Comparison of ENCODE assay signal across 17 mouse cellular contexts in genomic region chr5:105496133-105496532, GRCm38 (mm10). TPM values are rescaled to one million over a fixed set of nuclear protein-coding genes. Genes with fewer than 3 reads are reported as not detected.
DNase-seq lines count a peak whose midpoint lies in the region; ATAC-seq lines count a peak whose summit lies in the region.
"Had no signal": no experiment of that assay in that cellular context is flagged by ENCODE, and none has a peak within 500 bp of the region (broad histone marks: within the 10 kb centered on the region; RNA-seq: fewer than 3 reads in every experiment).

No protein-coding gene starts in this region.

- H3K36me3 ChIP-seq in midbrain, embryonic 12.5 days: no peaks in the 10 kb centered on the region
- no peaks in the 10 kb centered on the region for H3K36me3 ChIP-seq in midbrain, embryonic 13.5 days
- H3K36me3 ChIP-seq: heart, embryonic 12.5 days; limb, embryonic 13.5 days; liver, embryonic 15.5 days; neural tube, embryonic 13.5 days had no signal

- no peak overlapping the region for H3K4me3 ChIP-seq in midbrain, embryonic 12.5 days
- no peak overlapping the region for H3K4me3 ChIP-seq in midbrain, embryonic 13.5 days (replicated peaks)

- no peak overlapping the region for H3K9ac ChIP-seq in midbrain, embryonic 12.5 days (replicated peaks)
- no peak overlapping the region for H3K9ac ChIP-seq in midbrain, embryonic 13.5 days (replicated peaks)
- H3K9ac ChIP-seq: forebrain, embryonic 13.5 days; liver, embryonic 15.5 days; neural tube, embryonic 13.5 days had no signal

- 79% methylated on average over 4 of the region's 4 CpGs for WGBS in midbrain, embryonic 12.5 days
- 77% methylated on average over 4 of the region's 4 CpGs for WGBS in midbrain, embryonic 13.5 days

- H3K27me3 ChIP-seq in midbrain, embryonic 12.5 days: peaks cover 40% of the 10 kb centered on the region
- H3K27me3 ChIP-seq in midbrain, embryonic 13.5 days: peaks cover 14% of the 10 kb centered on the region; the same call in 1 of the 2 replicates
- H3K27me3 ChIP-seq: heart, embryonic 12.5 days had no signal

- peaks cover 66% of the 10 kb centered on the region for H3K4me1 ChIP-seq in midbrain, embryonic 12.5 days
- peaks cover 62% of the 10 kb centered on the region for H3K4me1 ChIP-seq in midbrain, embryonic 13.5 days (replicated peaks)

- ATAC-seq in midbrain, embryonic 12.5 days (ENCODE audit: low FRiP score, low read depth): no peak
- ATAC-seq in midbrain, embryonic 13.5 days: no peak
- ATAC-seq in granulocyte monocyte progenitor cell, adult 5-6 weeks (replicated peaks; ENCODE audit: poor library complexity, severe bottlenecking): peak; percentile 54

- intact Hi-C loops in left cerebral cortex, postnatal 36 days (cut with DNase I): loop anchor here (2.0 kb wide), 1 partner anchor 23 kb away; the partner anchor contains the start of gene Lrrc8c

- H3K9me3 ChIP-seq in midbrain, embryonic 12.5 days: no peaks in the 10 kb centered on the region
- H3K9me3 ChIP-seq in midbrain, embryonic 13.5 days: no peaks in the 10 kb centered on the region
- H3K9me3 ChIP-seq: forebrain, embryonic 13.5 days; limb, embryonic 13.5 days; liver, embryonic 15.5 days; neural tube, embryonic 13.5 days had no signal

- DNase-seq in embryo, embryonic 10 days (ENCODE audit: low spot score): peak; percentile 70
- DNase-seq in embryo, embryonic 9.5 days (ENCODE audit: extremely low spot score): no peak
- peak; percentile 37 for DNase-seq in naive thymus-derived CD4-positive, alpha-beta T cell, adult 2 months (ENCODE audit: low read depth)
- DNase-seq in left cerebral cortex, postnatal 36 days (ENCODE audit: low spot score in 2 of 2): no peak
- no peak for DNase-seq in ovary, adult 18-20 months (ENCODE audit: low spot score)
- DNase-seq: adrenal gland, adult 2 months; cerebellum, adult 2 months; gastrocnemius, postnatal 25 days; heart, postnatal 36 days had no signal

- H3K27ac ChIP-seq in midbrain, embryonic 12.5 days (replicated peaks): no peak overlapping the region
- no peak overlapping the region for H3K27ac ChIP-seq in midbrain, embryonic 13.5 days
- H3K27ac ChIP-seq: forebrain, embryonic 13.5 days; limb, embryonic 13.5 days; liver, embryonic 15.5 days; neural tube, embryonic 13.5 days had no signal

- H3K4me2 ChIP-seq in midbrain, embryonic 12.5 days (replicated peaks): peak overlapping the region; percentile 49; the same call in 1 of the 2 replicates
- no peak overlapping the region for H3K4me2 ChIP-seq in midbrain, embryonic 13.5 days (replicated peaks)

RNA-seq across cellular contexts. Expression of gene Lrrc8c, which starts 23.1 kb away (rescaled TPM):
- 9.4 and 11.0 TPM in 2 replicates for polyA plus RNA-seq in midbrain, embryonic 12.5 days (2016; fragmentation: Nextera tagmentation; extraction: Ambion mirVana)
- 8.2 and 9.7 TPM in 2 replicates for polyA plus RNA-seq in midbrain, embryonic 13.5 days (2015; fragmentation: Nextera tagmentation; extraction: Ambion mirVana)
- 23.7 and 38.7 TPM in 2 replicates for total RNA-seq in granulocyte monocyte progenitor cell, adult 5-6 weeks (2014; fragmentation: Nextera tagmentation)
- total RNA-seq in granulocyte monocyte progenitor cell, adult 5-6 weeks (2017): 4.4 and 7.5 TPM in 2 replicates
- 10 to 100 TPM; 33.4 to 34.7 TPM for total RNA-seq in left cerebral cortex, postnatal 36 days (2021)

Comparison
In these comparisons a context has a peak if more than half of its experiments do, and no peak if none do; other contexts are left out.
1. DNase-seq: peak in embryo, embryonic 10 days (single experiment) and naive thymus-derived CD4-positive, alpha-beta T cell, adult 2 months (single experiment); none in embryo, embryonic 9.5 days (single experiment), left cerebral cortex, postnatal 36 days (0 of 2) and ovary, adult 18-20 months (single experiment).